Mouse (Mus musculus) cortical plate, adult 2 months (tissue): ENCODE results near the gene Clec4f. TPM values are rescaled to one million over a fixed set of nuclear protein-coding genes. Genes with fewer than 3 reads are reported as not detected.

Source experiments
- H3K27ac ChIP-seq: fragments of 200-500 bp; 2 replicates; pipeline ENCODE4 v1.5.1; 2012; ENCODE audit warnings: low read length, control low read depth, inconsistent platforms; ENCODE audit not compliant: insufficient read depth
- H3K4me1 ChIP-seq: fragments of 200-500 bp; 2 replicates; pipeline ENCODE4 v1.6.1; 2011; ENCODE audit warnings: low read length; ENCODE audit not compliant: control insufficient read depth, insufficient read depth
- H3K4me3 ChIP-seq: fragments of 200-500 bp; 2 replicates; pipeline ENCODE4 v1.5.1; 2011; ENCODE audit warnings: mild to moderate bottlenecking, low read length, control low read depth; ENCODE audit not compliant: insufficient read depth
- CTCF ChIP-seq: fragments of 200-500 bp; IDR thresholded peaks from 2 replicates; pipeline ENCODE4 v1.5.1; 2011; ENCODE audit warnings: mild to moderate bottlenecking, control low read depth, low read length; ENCODE audit not compliant: insufficient read depth; ENCODE audit errors: extremely low read depth
- POLR2A ChIP-seq: fragments of 200-500 bp; IDR thresholded peaks from 2 replicates; pipeline ENCODE4 v1.6.1; 2011; ENCODE audit warnings: mild to moderate bottlenecking, low read length, control low read depth; ENCODE audit not compliant: insufficient read depth; ENCODE audit errors: extremely low read depth
- polyA plus RNA-seq: library from polyadenylated mRNA; depleted of rRNA; stranded (reverse); fragments of >200 nt; gene quantifications from 2 replicates; pipeline ENCODE4 v1.2.3, GENCODE M21; 2012; rRNA removed

The Clec4f gene
- polyA plus RNA-seq, 1 experiment = not detected

DNA sequence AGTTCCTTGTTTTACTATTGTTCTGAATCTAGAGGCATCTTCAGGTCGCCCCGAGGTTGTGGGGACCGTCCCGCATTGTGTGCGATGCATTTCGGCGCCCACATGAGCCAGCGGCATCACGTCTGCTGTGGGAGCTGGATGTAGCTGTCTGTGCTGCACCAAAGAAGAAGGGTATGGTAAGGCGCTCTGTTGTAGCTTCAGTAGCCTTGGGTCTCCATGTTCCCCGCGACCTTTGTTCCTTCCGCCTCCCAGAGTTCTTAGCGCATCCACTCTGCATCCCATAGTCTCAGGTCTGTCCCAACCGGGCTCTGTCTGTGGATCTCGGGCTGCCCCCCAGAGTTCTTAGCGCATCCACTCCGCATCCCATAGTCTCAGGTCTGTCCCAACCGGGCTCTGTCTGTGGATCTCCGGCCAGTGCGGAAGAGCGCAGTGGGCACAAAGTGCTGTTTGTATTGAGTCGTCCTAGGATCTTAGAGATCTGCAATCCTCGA is 56.9 kb downstream of the Clec4f start:
- Histone ChIP-seq H3K27ac (peak overlapping the region; percentile 1; the same call in 1 of the 2 replicates), H3K4me3 (no peak overlapping the region), H3K4me1 (no peaks in the 10 kb centered on the region)
- TF ChIP-seq CTCF (no peak), POLR2A (no peak)

DNA sequence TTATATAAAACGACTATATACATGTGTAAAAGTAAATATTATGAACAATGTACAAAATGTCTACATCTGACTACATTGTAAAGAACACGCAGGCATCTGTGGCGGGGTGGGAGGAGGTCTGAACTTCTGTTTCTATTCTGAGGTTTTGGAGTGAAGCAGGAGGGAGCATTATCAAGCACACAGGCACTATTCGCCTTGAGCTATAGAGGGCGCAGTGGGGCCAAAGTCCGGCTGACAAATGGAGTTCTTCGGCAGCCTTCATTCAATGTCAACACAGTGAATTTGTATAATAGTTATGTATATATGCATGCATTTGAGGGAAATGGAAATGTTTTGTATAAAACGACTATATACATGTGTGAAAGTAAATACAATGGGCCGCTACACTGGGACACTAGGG is 57.3 kb downstream of the Clec4f start:
- no peak overlapping the region for H3K4me3 ChIP-seq
- TF ChIP-seq POLR2A = no peak
- TF ChIP-seq CTCF = peak; percentile 65

DNA sequence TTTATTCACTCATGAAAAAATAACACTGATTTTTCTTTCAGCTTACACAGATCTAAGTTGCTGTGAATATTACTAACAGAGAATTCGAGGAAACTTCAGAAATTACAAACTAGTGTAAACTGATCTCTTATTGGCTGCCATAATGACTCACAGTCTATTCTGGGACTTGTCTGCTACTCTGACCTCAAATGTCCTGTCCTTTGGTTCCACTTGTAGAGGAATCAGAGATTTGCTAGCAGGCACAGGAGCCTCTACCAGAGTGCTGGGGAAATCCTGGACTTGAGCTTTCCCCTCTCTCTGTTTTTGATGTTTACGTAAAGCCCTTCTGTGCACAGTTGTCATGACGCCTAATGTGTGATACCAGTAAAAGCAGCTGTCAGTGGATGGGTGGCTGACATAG is 58.0 kb downstream of the Clec4f start:
- TF ChIP-seq POLR2A (no peak), CTCF (no peak)
- Histone ChIP-seq H3K4me3 (no peak overlapping the region), H3K4me1 (no peaks in the 10 kb centered on the region), H3K27ac (no peak overlapping the region)

More for the DNA sequence above, 57.3 kb downstream of the Clec4f start:
- H3K27ac ChIP-seq = no peak overlapping the region
- no peaks in the 10 kb centered on the region for H3K4me1 ChIP-seq

DNA sequence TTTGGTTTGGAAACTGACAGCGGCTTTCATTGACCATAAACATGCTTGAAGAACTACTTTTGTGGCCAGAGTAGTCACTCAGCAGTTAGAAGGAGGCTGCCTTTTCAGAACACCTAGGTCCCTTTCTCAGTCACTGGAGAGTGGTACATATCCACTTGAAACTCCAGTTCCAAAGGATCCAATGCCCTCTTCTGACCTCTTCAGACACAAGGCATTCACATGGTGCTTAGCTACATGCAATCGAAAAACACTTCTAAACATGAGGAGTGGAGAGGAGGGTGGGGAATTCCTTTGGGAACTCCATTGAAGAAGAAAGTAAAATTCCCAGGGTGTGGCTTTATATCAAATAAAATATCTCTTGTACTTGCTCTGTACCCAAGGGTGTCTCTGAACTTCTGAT is 61.0 kb downstream of the Clec4f start:
- no peak overlapping the region for H3K4me3 ChIP-seq
- no peaks in the 10 kb centered on the region for H3K4me1 ChIP-seq
- H3K27ac ChIP-seq = no peak overlapping the region
- no peak for TF ChIP-seq CTCF
- TF ChIP-seq POLR2A = no peak

Other genes starting within 250 kb of the Clec4f start
- 16.6 TPM in 2 replicates for gene Tet3, start 197.1 kb downstream of the Clec4f start, polyA plus RNA-seq
- gene Dguok, start 149.2 kb downstream of the Clec4f start, polyA plus RNA-seq = 53.9 and 57.2 TPM in 2 replicates
- 0.79 and 1.9 TPM in 2 replicates for gene Actg2, start 119.9 kb downstream of the Clec4f start, polyA plus RNA-seq
- 36.4 and 37.4 TPM in 2 replicates for gene Stambp, start 83.5 kb downstream of the Clec4f start, polyA plus RNA-seq
- not detected in 2 replicates for gene Cd207, start 21.7 kb upstream of the Clec4f start, polyA plus RNA-seq
- not detected in 2 replicates for gene Vax2, start 55.1 kb upstream of the Clec4f start, polyA plus RNA-seq
- not detected in 2 replicates for gene Atp6v1b1, start 86.8 kb upstream of the Clec4f start, polyA plus RNA-seq
- not detected in 2 replicates for gene Ankrd53, start 106.5 kb upstream of the Clec4f start, polyA plus RNA-seq
- 39.8 and 41.4 TPM in 2 replicates for gene Tex261, start 119.6 kb upstream of the Clec4f start, polyA plus RNA-seq
- gene Nagk, start 138.8 kb upstream of the Clec4f start, polyA plus RNA-seq = 38.7 and 40.5 TPM in 2 replicates
- gene Paip2b, start 175.6 kb upstream of the Clec4f start, polyA plus RNA-seq = 41.4 and 44.5 TPM in 2 replicates
- gene Zfp638, start 210.9 kb upstream of the Clec4f start, polyA plus RNA-seq = 50.8 and 58.4 TPM in 2 replicates